Mouse (Mus musculus): ENCODE measurements at regions not wholly inside any gene's neighbourhood (a gene's known extent, or its start where the extent isn't known, plus 50 kb on each side); places are given as distances from the start of the nearest gene placed in this dataset.

GRCm38 (mm10) chr15:88091390-88091789, 508.7 kb upstream of the Zdhhc25 start:
- TF ChIP-seq CTCF (IDR thresholded peaks at IDR 0.05; ENCODE audit: low read depth, low read length) (no peak), POLR2A (IDR thresholded peaks at IDR 0.05; ENCODE audit: borderline replicate concordance, low read depth, low read length) (no peak)

Measured in bone marrow macrophage, adult 2 months (primary cell).